Mouse (Mus musculus): ENCODE data around the gene Emc8. TPM values are rescaled to one million over a fixed set of nuclear protein-coding genes. Genes with fewer than 3 reads are reported as not detected.

Emc8 gene
- polyA plus RNA-seq, 1 experiment from 2014 or later: 205 TPM

GRCm38 (mm10) chr8:120697979-120698272 lies 29.6 kb upstream of the Emc8 start:
- no peaks in the 10 kb centered on the region; the same call in 1 of the 2 replicates for H3K27me3 ChIP-seq
- H3K9me3 ChIP-seq: no peaks in the 10 kb centered on the region
- no peaks in the 10 kb centered on the region for H3K36me3 ChIP-seq
- no peak overlapping the region for H3K4me2 ChIP-seq
- H3K27ac ChIP-seq: no peak overlapping the region
- ATAC-seq (ENCODE audit: insufficient number of reproducible peaks, low FRiP score, low TSS enrichment, low read depth): no peak
- peaks cover 21% of the 10 kb centered on the region for H3K4me1 ChIP-seq
- H3K9ac ChIP-seq: no peak overlapping the region
- no peak overlapping the region for H3K4me3 ChIP-seq

- 74% methylated on average over 16 of the region's 17 CpGs for WGBS
- H3K4me2 ChIP-seq: no peak overlapping the region
- no peak for ATAC-seq (ENCODE audit: insufficient number of reproducible peaks, low FRiP score, low TSS enrichment, low read depth)
- no peaks in the 10 kb centered on the region; the same call in 1 of the 2 replicates for H3K27me3 ChIP-seq
- no peak overlapping the region for H3K4me3 ChIP-seq
- no peaks in the 10 kb centered on the region for H3K36me3 ChIP-seq
- H3K9me3 ChIP-seq: no peaks in the 10 kb centered on the region
- H3K4me1 ChIP-seq: peaks cover 21% of the 10 kb centered on the region
- no peak overlapping the region; the same call in 1 of the 2 replicates for H3K27ac ChIP-seq
- no peak overlapping the region for H3K9ac ChIP-seq
Observed at GRCm38 (mm10) chr8:120697154-120697978, 29.0 kb upstream of the Emc8 start.

GRCm38 (mm10) chr8:120696401-120697153 lies 28.2 kb upstream of the Emc8 start:
- Histone ChIP-seq H3K9ac (no peak overlapping the region), H3K27ac (no peak overlapping the region; the same call in 1 of the 2 replicates), H3K4me3 (no peak overlapping the region), H3K36me3 (no peaks in the 10 kb centered on the region), H3K27me3 (no peaks in the 10 kb centered on the region; the same call in 1 of the 2 replicates), H3K9me3 (no peaks in the 10 kb centered on the region), H3K4me1 (peaks cover 21% of the 10 kb centered on the region), H3K4me2 (no peak overlapping the region)
- WGBS: 41% methylated on average over 13 of the region's 13 CpGs
- ATAC-seq (ENCODE audit: insufficient number of reproducible peaks, low FRiP score, low TSS enrichment, low read depth): no peak; the same call in 1 of the 2 replicates

- H3K4me1 ChIP-seq: peaks cover 23% of the 10 kb centered on the region
- no peak overlapping the region for H3K4me3 ChIP-seq
- no peaks in the 10 kb centered on the region for H3K9me3 ChIP-seq
- no peaks in the 10 kb centered on the region for H3K27me3 ChIP-seq
- H3K9ac ChIP-seq: no peak overlapping the region
- no peaks in the 10 kb centered on the region for H3K36me3 ChIP-seq
- 24% methylated on average over 22 of the region's 22 CpGs for WGBS
- H3K4me2 ChIP-seq: no peak overlapping the region
- ATAC-seq (ENCODE audit: insufficient number of reproducible peaks, low FRiP score, low TSS enrichment, low read depth): 0 out of 2 replicates have a peak, but pooled peaks have one; percentile 35
- no peak overlapping the region for H3K27ac ChIP-seq
Observed at GRCm38 (mm10) chr8:120693861-120694493, 25.6 kb upstream of the Emc8 start.

GRCm38 (mm10) chr8:120692934-120693333 lies 24.6 kb upstream of the Emc8 start:
- H3K4me3 ChIP-seq: no peak overlapping the region

GRCm38 (mm10) chr8:120688511-120688910 lies 20.1 kb upstream of the Emc8 start:
- no peak overlapping the region for H3K4me2 ChIP-seq
- no peak overlapping the region for H3K27ac ChIP-seq
- peaks cover 22% of the 10 kb centered on the region for H3K4me1 ChIP-seq
- no peaks in the 10 kb centered on the region for H3K9me3 ChIP-seq
- no peaks in the 10 kb centered on the region for H3K27me3 ChIP-seq
- no peaks in the 10 kb centered on the region for H3K36me3 ChIP-seq
- no peak overlapping the region for H3K4me3 ChIP-seq
- H3K9ac ChIP-seq: no peak overlapping the region
- 87% methylated on average over 7 of the region's 7 CpGs for WGBS
- no peak for ATAC-seq (ENCODE audit: insufficient number of reproducible peaks, low FRiP score, low TSS enrichment, low read depth)

More at GRCm38 (mm10) chr8:120692934-120693333, 24.6 kb upstream of the Emc8 start:
- no peaks in the 10 kb centered on the region for H3K27me3 ChIP-seq
- peaks cover 23% of the 10 kb centered on the region for H3K4me1 ChIP-seq
- ATAC-seq (ENCODE audit: insufficient number of reproducible peaks, low FRiP score, low TSS enrichment, low read depth): no peak
- no peaks in the 10 kb centered on the region for H3K9me3 ChIP-seq
- no peak overlapping the region for H3K9ac ChIP-seq
- no peak overlapping the region for H3K4me2 ChIP-seq
- H3K27ac ChIP-seq: no peak overlapping the region
- H3K36me3 ChIP-seq: no peaks in the 10 kb centered on the region
- 59% methylated on average over 4 of the region's 4 CpGs for WGBS

- Histone ChIP-seq H3K27me3 (no peaks in the 10 kb centered on the region), H3K4me3 (no peak overlapping the region), H3K4me1 (peaks cover 22% of the 10 kb centered on the region), H3K4me2 (no peak overlapping the region), H3K9me3 (no peaks in the 10 kb centered on the region), H3K36me3 (no peaks in the 10 kb centered on the region), H3K9ac (no peak overlapping the region), H3K27ac (no peak overlapping the region)
- ATAC-seq (ENCODE audit: insufficient number of reproducible peaks, low FRiP score, low TSS enrichment, low read depth): no peak
- WGBS: 69% methylated on average over 8 of the region's 8 CpGs
Observed at GRCm38 (mm10) chr8:120687786-120688185, 19.4 kb upstream of the Emc8 start.

- ATAC-seq (ENCODE audit: insufficient number of reproducible peaks, low FRiP score, low TSS enrichment, low read depth): no peak
- H3K4me3 ChIP-seq: no peak overlapping the region
- H3K9me3 ChIP-seq: no peaks in the 10 kb centered on the region
- no peak overlapping the region for H3K9ac ChIP-seq
- WGBS: 70% methylated on average over 5 of the region's 5 CpGs
- H3K4me2 ChIP-seq: no peak overlapping the region
- peaks cover 22% of the 10 kb centered on the region for H3K4me1 ChIP-seq
- no peaks in the 10 kb centered on the region for H3K36me3 ChIP-seq
- peaks cover 5% of the 10 kb centered on the region; the same call in 1 of the 2 replicates for H3K27me3 ChIP-seq
- no peak overlapping the region for H3K27ac ChIP-seq
Observed at GRCm38 (mm10) chr8:120686576-120686975, 18.2 kb upstream of the Emc8 start.

- peaks cover 22% of the 10 kb centered on the region for H3K4me1 ChIP-seq
- 0 out of 2 replicates have a peak overlapping the region, but pooled peaks have one; percentile 11 for H3K27ac ChIP-seq
- no peaks in the 10 kb centered on the region for H3K36me3 ChIP-seq
- no peak for ATAC-seq (ENCODE audit: insufficient number of reproducible peaks, low FRiP score, low TSS enrichment, low read depth)
- no peaks in the 10 kb centered on the region for H3K9me3 ChIP-seq
- no peak overlapping the region for H3K9ac ChIP-seq
- H3K4me3 ChIP-seq: no peak overlapping the region
- WGBS: 84% methylated on average over 13 of the region's 13 CpGs
- peaks cover 5% of the 10 kb centered on the region; the same call in 1 of the 2 replicates for H3K27me3 ChIP-seq
- H3K4me2 ChIP-seq: no peak overlapping the region
Observed at GRCm38 (mm10) chr8:120686051-120686450, 17.7 kb upstream of the Emc8 start.

- no peak overlapping the region for H3K4me2 ChIP-seq
- 85% methylated on average over 8 of the region's 8 CpGs for WGBS
- H3K4me1 ChIP-seq: peaks cover 22% of the 10 kb centered on the region
- no peaks in the 10 kb centered on the region for H3K36me3 ChIP-seq
- H3K9me3 ChIP-seq: no peaks in the 10 kb centered on the region
- H3K4me3 ChIP-seq: no peak overlapping the region
- ATAC-seq (ENCODE audit: insufficient number of reproducible peaks, low FRiP score, low TSS enrichment, low read depth): no peak
- peak overlapping the region; percentile 77 for H3K27ac ChIP-seq
- peaks cover 5% of the 10 kb centered on the region; the same call in 1 of the 2 replicates for H3K27me3 ChIP-seq
- no peak overlapping the region for H3K9ac ChIP-seq
Observed at GRCm38 (mm10) chr8:120685591-120685990, 17.2 kb upstream of the Emc8 start.

GRCm38 (mm10) chr8:120685097-120685496 lies 16.7 kb upstream of the Emc8 start:
- Histone ChIP-seq H3K9ac (no peak overlapping the region), H3K4me1 (peaks cover 22% of the 10 kb centered on the region), H3K4me2 (no peak overlapping the region), H3K27ac (peak overlapping the region; percentile 77), H3K9me3 (no peaks in the 10 kb centered on the region), H3K36me3 (no peaks in the 10 kb centered on the region), H3K27me3 (peaks cover 5% of the 10 kb centered on the region; the same call in 1 of the 2 replicates), H3K4me3 (no peak overlapping the region)
- ATAC-seq (ENCODE audit: insufficient number of reproducible peaks, low FRiP score, low TSS enrichment, low read depth): no peak; the same call in 1 of the 2 replicates
- 36% methylated on average over 5 of the region's 5 CpGs for WGBS

All from limb, embryonic 15.5 days (tissue).